Mouse (Mus musculus) left cerebral cortex, postnatal 10 days (tissue): ENCODE measurements around the gene Slc30a9. TPM values are rescaled to one million over a fixed set of nuclear protein-coding genes. Genes with fewer than 3 reads are reported as not detected.

Source experiments
- DNase-seq, 2 experiments: peaks; one replicate each; pipeline ENCODE4 v3.0.0; 2021 to 2022; ENCODE audit warnings: low spot score in 2 of 2, mixed read lengths in 1 of 2; ENCODE audit errors: extremely low spot score in 1 of 2
- intact Hi-C: fragments of 180-260 bp; cut with DNase I; formaldehyde crosslinking; loops from one replicate; pipeline ENCODE4 v1.15.1; 2025
- total RNA-seq, 2 experiments: library from RNA; stranded (reverse); gene quantifications; 2 replicates each; pipeline ENCODE4 v1.2.3; 2021

Gene Slc30a9
- 100 to 1,000 TPM; 179 to 180 TPM for total RNA-seq

- peak; percentile 85 to 96 for DNase-seq
- intact Hi-C loops, result no loop called here
Observed at GRCm38 (mm10) chr5:67306698-67307521, at the start of gene Slc30a9. Gene Slc30a9, plus strand, starts transcription at chr5:67306955.

GRCm38 (mm10) chr5:67258473-67258872 lies 48.3 kb upstream of the Slc30a9 start:
- DNase-seq, result no peak
- intact Hi-C loops, result no loop called here

GRCm38 (mm10) chr5:67260159-67260530 lies 46.6 kb upstream of the Slc30a9 start:
- DNase-seq, result no peak
- intact Hi-C loops, result no loop called here

- DNase-seq, result peak; percentile 93 to 94
- intact Hi-C loops, result no loop called here
Observed at GRCm38 (mm10) chr5:67260531-67261371, 46.0 kb upstream of the Slc30a9 start, which contains the start of gene Tmem33. Gene Tmem33, plus strand, starts transcription at chr5:67260565.

DNA sequence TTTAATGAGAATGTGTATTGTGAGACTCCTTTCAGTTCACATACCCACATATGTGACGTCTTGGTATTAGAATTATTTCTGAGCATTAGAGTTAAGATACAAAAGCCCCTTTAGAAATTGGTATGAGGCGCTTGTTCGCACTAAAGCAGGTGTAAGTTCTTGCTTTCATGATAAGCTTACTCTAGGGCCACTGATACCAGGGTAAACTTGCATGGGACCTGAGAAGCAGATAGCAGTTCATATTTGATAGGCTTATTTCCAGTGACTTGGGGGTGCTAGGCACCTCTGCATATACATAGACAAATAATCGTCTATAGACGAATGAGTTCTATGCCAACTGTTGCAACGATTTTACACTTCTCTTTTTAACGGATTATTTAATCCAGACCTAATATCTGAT lies 43.8 kb upstream of the Slc30a9 start:
- no peak for DNase-seq
- intact Hi-C loops, result no loop called here

- intact Hi-C loops, result no loop called here
- no peak for DNase-seq
Observed at GRCm38 (mm10) chr5:67266106-67266505, 40.6 kb upstream of the Slc30a9 start.

DNA sequence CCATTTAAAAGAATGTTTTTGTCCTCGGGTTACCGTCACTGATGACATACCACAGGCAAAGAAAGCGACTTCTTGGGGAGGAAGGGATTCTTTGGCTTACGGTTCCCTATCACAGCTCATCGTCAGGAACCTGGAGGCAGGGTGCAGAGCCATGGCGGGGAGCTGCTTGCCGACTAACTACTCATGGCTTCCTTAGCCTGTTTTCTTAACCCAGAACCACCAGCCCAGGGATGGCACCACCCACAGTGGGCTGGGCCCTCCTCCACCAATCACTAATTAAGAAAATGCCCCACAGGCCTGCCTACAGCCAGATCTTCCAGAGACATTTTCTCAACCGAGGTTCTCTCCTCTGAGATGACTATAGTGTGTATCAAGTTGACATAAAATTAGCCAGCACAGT lies 37.4 kb upstream of the Slc30a9 start:
- intact Hi-C loops, result no loop called here
- DNase-seq, result no peak

GRCm38 (mm10) chr5:67279407-67279806 lies 27.3 kb upstream of the Slc30a9 start:
- intact Hi-C loops, result no loop called here
- DNase-seq, result no peak

DNA sequence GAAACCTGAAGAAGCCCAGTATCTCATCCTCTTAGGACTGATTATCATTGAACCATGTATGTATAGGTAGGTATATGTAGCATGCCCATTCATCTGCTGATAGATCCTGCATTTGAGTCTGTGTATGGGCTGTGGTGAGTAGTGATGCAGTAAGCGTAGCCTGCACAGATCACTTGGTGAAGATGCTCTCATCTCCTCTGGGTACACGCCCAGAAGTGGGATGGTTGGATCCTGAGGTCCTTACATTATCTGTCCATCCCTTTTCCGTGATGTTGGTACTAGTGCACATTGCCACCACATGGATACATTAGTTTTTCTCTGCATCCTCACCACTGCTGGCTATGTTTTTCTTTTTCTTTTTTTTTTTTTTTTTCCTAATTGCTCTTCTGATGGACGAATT lies 26.9 kb upstream of the Slc30a9 start:
- intact Hi-C loops, result no loop called here
- no peak for DNase-seq

- intact Hi-C loops, result no loop called here
- no peak for DNase-seq
Observed at GRCm38 (mm10) chr5:67280400-67280799, 26.4 kb upstream of the Slc30a9 start.

- no peak for DNase-seq
- intact Hi-C loops, result no loop called here
Observed at GRCm38 (mm10) chr5:67295029-67295428, 11.7 kb upstream of the Slc30a9 start.

- no peak for DNase-seq
- intact Hi-C loops, result no loop called here
Observed at GRCm38 (mm10) chr5:67295682-67296081, 11.1 kb upstream of the Slc30a9 start.

DNA sequence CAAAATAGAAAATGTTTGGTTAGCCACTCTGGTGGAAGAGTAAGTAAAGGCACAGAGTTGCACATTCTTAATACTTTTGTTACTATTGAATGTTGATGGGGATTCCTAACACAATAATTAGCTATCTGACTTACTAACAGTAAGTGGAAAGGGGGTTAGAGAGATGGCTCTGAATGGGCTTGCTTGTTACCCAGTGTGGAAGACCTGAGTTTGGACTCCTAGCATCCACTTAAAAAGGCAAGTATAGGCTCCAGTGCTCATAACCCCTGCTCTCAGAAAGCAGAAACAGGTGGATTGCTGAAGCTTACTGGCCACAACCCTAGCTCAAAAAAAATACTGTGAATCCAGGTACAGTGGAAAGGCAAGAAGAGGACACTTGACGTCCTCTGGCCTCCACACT lies 10.6 kb upstream of the Slc30a9 start:
- no peak for DNase-seq
- intact Hi-C loops, result no loop called here

GRCm38 (mm10) chr5:67297026-67297813 lies 9.5 kb upstream of the Slc30a9 start:
- intact Hi-C loops, result no loop called here
- DNase-seq, result no peak

- DNase-seq, result no peak
- intact Hi-C loops, result no loop called here
Observed at GRCm38 (mm10) chr5:67299847-67300412, 6.8 kb upstream of the Slc30a9 start.

DNA sequence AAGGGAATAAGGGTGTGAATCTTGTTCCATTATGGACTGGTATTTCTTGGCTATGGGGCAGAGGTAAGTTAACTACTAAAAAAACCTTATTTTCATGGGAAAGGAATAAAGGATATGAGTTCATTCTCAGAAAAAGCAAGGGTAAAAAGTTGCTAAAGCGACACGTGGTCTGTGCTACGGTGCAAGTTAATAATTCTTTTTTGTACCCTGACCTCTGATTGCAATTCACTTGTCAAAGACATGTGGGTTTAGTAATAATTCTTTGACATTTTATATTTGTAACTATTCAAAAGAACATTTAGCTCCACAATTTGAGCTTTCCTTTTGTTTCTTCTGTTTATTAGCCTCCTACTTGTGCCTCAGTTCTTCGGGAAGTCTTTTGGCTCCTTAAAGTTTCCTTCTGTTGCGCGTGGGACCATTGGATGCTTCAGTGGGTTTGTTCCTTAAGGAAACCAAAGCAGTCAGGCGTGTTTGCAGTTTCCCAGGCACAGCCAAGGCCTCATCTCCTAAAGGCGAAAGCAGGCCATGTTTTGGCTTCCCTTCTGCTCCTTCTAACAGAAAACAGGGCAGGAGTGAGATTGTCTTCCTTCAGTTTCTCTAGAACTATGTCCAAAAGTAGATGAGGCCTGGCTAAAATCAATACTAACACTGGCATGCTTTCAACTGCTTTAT lies 5.7 kb upstream of the Slc30a9 start:
- no peak for DNase-seq
- intact Hi-C loops, result no loop called here

DNA sequence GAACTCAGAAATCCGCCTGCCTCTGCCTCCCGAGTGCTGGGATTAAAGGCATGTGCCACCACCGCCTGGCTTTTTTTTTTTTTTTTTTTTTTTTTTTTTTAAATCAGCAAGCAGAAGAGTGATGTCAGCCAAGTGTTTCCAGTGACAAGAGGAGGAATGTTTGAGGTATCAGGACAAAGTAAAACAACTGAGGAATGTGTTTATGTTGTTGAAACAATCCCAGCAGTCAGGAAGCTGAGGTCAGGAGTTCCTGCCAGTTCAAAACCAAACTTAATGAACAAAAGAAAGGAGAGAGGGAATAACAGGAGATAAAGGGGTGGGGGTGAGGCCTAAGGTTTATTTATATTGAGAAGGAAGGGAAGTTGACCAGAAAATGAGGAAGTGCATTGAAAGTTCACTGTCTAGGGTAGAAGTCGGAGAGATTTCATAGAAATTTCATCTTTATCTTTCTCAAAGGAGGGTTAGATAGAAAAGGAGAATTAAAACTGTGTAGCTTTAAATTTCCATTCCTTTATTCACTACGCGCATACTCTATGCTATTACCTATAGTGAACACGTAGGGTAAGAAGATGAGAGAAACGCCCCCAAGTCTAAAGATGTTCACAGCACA lies 4.9 kb upstream of the Slc30a9 start:
- DNase-seq, result no peak
- intact Hi-C loops, result no loop called here

DNA sequence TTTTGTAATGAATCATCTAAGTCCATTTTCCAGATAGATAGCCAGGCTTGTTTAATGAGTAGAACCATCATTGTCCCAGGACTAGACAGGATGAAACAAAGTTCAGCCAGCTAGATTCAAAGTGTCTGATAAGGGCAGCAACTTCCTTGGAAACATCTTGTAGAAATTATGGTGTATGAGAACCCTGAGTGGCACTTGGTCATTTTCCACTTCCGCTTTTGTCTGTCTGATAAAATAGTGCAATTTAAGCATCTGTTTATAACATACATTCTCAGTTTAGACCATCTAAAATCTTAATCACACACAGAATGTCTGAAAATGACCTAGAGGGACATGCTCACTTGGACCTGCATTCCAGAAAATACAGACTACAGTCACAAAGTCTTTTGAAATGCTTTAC lies 2.9 kb upstream of the Slc30a9 start:
- intact Hi-C loops, result no loop called here

More for the DNA sequence above, 2.9 kb upstream of the Slc30a9 start:
- no peak for DNase-seq
